Mouse (Mus musculus) ES-Bruce4 (cell line): ENCODE data around the gene Lyar. TPM values are rescaled to one million over a fixed set of nuclear protein-coding genes. Genes with fewer than 3 reads are reported as not detected.
A peak's percentile ranks its signal among the peaks of the same experiment; 100 is the strongest.

ENCODE experiments used
- H3K27ac ChIP-seq: 2 replicates; pipeline ENCODE4 v1.5.1; 2012; ENCODE audit warnings: low read length, inconsistent platforms; ENCODE audit not compliant: insufficient read depth
- H3K27me3 ChIP-seq: 2 replicates; pipeline ENCODE4 v1.6.1; 2012; ENCODE audit warnings: mild to moderate bottlenecking, low read length, inconsistent platforms; ENCODE audit not compliant: control insufficient read depth, poor library complexity, insufficient read depth, severe bottlenecking
- H3K36me3 ChIP-seq: 2 replicates; pipeline ENCODE4 v1.6.1; 2012; ENCODE audit warnings: inconsistent platforms, mild to moderate bottlenecking, low read length, moderate library complexity; ENCODE audit not compliant: control insufficient read depth, poor library complexity, insufficient read depth, severe bottlenecking
- H3K4me1 ChIP-seq: one replicate; pipeline ENCODE4 v1.8.1; 2011; ENCODE audit warnings: low read length; ENCODE audit not compliant: control insufficient read depth, insufficient read depth
- H3K4me3 ChIP-seq: 2 replicates; pipeline ENCODE4 v1.5.1; 2011; ENCODE audit warnings: low read depth, mild to moderate bottlenecking, low read length
- H3K9ac ChIP-seq: 2 replicates; pipeline ENCODE4 v1.6.1; 2012; ENCODE audit warnings: low read depth, mild to moderate bottlenecking, inconsistent platforms; ENCODE audit not compliant: poor library complexity, severe bottlenecking
- H3K9me3 ChIP-seq: replicated peaks from 2 replicates; pipeline ENCODE4 v1.6.1; 2012; ENCODE audit warnings: mild to moderate bottlenecking, low read length, inconsistent platforms; ENCODE audit not compliant: control insufficient read depth, poor library complexity, insufficient read depth, severe bottlenecking
- CTCF ChIP-seq: IDR thresholded peaks from one replicate; pipeline ENCODE4 v1.8.1; 2011; ENCODE audit warnings: low read depth, low read length
- EP300 ChIP-seq: IDR thresholded peaks from 2 replicates; pipeline ENCODE4 v1.6.1; 2011; ENCODE audit warnings: low read depth, low read length; ENCODE audit not compliant: insufficient read depth
- POLR2A ChIP-seq: IDR thresholded peaks from one replicate; pipeline ENCODE4 v1.8.1; 2011; ENCODE audit warnings: low read length; ENCODE audit not compliant: insufficient read depth
- polyA plus RNA-seq: library from polyadenylated mRNA; stranded (reverse); fragments of >200 nt; gene quantifications from 2 replicates; pipeline ENCODE4 v1.2.4, GENCODE M21; 2011; ENCODE audit warnings: low read depth; ENCODE audit not compliant: missing spikeins, insufficient read depth, insufficient read length

Lyar gene
- polyA plus RNA-seq, 1 experiment, result 208 TPM

GRCm38 (mm10) chr5:38208985-38209384 is 11.3 kb upstream of the Lyar start:
- Histone ChIP-seq H3K27ac (no peak overlapping the region), H3K4me3 (no peak overlapping the region), H3K36me3 (peaks cover 6% of the 10 kb centered on the region; the same call in 1 of the 2 replicates), H3K9me3 (no peaks in the 10 kb centered on the region), H3K27me3 (no peaks in the 10 kb centered on the region), H3K9ac (no peak overlapping the region), H3K4me1 (no peaks in the 10 kb centered on the region)
- no peak for TF ChIP-seq EP300
- no peak for TF ChIP-seq CTCF
- TF ChIP-seq POLR2A, result no peak

GRCm38 (mm10) chr5:38211691-38212090 is 8.6 kb upstream of the Lyar start:
- no peak for TF ChIP-seq EP300
- TF ChIP-seq CTCF, result no peak
- TF ChIP-seq POLR2A, result no peak
- no peak overlapping the region for H3K4me3 ChIP-seq
- H3K4me1 ChIP-seq, result no peaks in the 10 kb centered on the region
- H3K27ac ChIP-seq, result no peak overlapping the region
- no peaks in the 10 kb centered on the region for H3K9me3 ChIP-seq
- no peak overlapping the region for H3K9ac ChIP-seq
- H3K36me3 ChIP-seq, result peaks cover 6% of the 10 kb centered on the region; the same call in 1 of the 2 replicates
- H3K27me3 ChIP-seq, result no peaks in the 10 kb centered on the region

- Histone ChIP-seq H3K36me3 (peaks cover 6% of the 10 kb centered on the region; the same call in 1 of the 2 replicates), H3K27ac (no peak overlapping the region), H3K9me3 (no peaks in the 10 kb centered on the region), H3K9ac (no peak overlapping the region), H3K27me3 (no peaks in the 10 kb centered on the region), H3K4me1 (no peaks in the 10 kb centered on the region), H3K4me3 (no peak overlapping the region)
- TF ChIP-seq POLR2A (no peak), EP300 (no peak), CTCF (no peak)
These were observed 7.3 kb upstream of the Lyar start for GRCm38 (mm10) chr5:38213009-38213408.

- no peak for TF ChIP-seq POLR2A
- no peak for TF ChIP-seq EP300
- TF ChIP-seq CTCF, result no peak
- Histone ChIP-seq H3K4me3 (peak overlapping the region; percentile 78), H3K9me3 (no peaks in the 10 kb centered on the region), H3K27ac (no peak overlapping the region), H3K27me3 (no peaks in the 10 kb centered on the region), H3K36me3 (peaks cover 10% of the 10 kb centered on the region), H3K4me1 (no peaks in the 10 kb centered on the region), H3K9ac (peak overlapping the region; percentile 81)
These were observed 431 bp upstream of the Lyar start for GRCm38 (mm10) chr5:38219771-38220307.

- TF ChIP-seq CTCF (peak; percentile 86), POLR2A (no peak)
- H3K36me3 ChIP-seq, result peaks cover 31% of the 10 kb centered on the region
- H3K27me3 ChIP-seq, result no peaks in the 10 kb centered on the region
- no peak overlapping the region for H3K27ac ChIP-seq
- H3K4me1 ChIP-seq, result no peaks in the 10 kb centered on the region
- H3K9me3 ChIP-seq, result no peaks in the 10 kb centered on the region
- no peak overlapping the region for H3K9ac ChIP-seq
- H3K4me3 ChIP-seq, result no peak overlapping the region
These were observed 15.2 kb downstream of the Lyar start for GRCm38 (mm10) chr5:38235422-38235821.

GRCm38 (mm10) chr5:38236627-38237026 is 16.4 kb downstream of the Lyar start:
- Histone ChIP-seq H3K9ac (no peak overlapping the region), H3K4me3 (no peak overlapping the region), H3K9me3 (no peaks in the 10 kb centered on the region), H3K4me1 (no peaks in the 10 kb centered on the region), H3K36me3 (peaks cover 19% of the 10 kb centered on the region), H3K27me3 (no peaks in the 10 kb centered on the region), H3K27ac (no peak overlapping the region)
- TF ChIP-seq POLR2A, result no peak
- peak; percentile 48 for TF ChIP-seq CTCF
